Mouse (Mus musculus): ENCODE measurements around the gene Zfp710.

Gene Zfp710

GRCm38 (mm10) chr7:80078792-80079301 lies 54.2 kb downstream of the Zfp710 start:
- peak; percentile 53 for DNase-seq (ENCODE audit: extremely low spot score)

GRCm38 (mm10) chr7:80081586-80082554 lies 57.3 kb downstream of the Zfp710 start:
- DNase-seq (ENCODE audit: extremely low spot score): no peak

- peak; percentile 65 for DNase-seq (ENCODE audit: extremely low spot score)
Observed at GRCm38 (mm10) chr7:80084484-80084931, 59.9 kb downstream of the Zfp710 start.

- DNase-seq (ENCODE audit: extremely low spot score): no peak
Observed at GRCm38 (mm10) chr7:80085970-80086715, 61.5 kb downstream of the Zfp710 start.

GRCm38 (mm10) chr7:80088191-80088590 lies 63.6 kb downstream of the Zfp710 start:
- no peak for DNase-seq (ENCODE audit: extremely low spot score)

GRCm38 (mm10) chr7:80090191-80091003 lies 65.8 kb downstream of the Zfp710 start:
- no peak for DNase-seq (ENCODE audit: extremely low spot score)

GRCm38 (mm10) chr7:80091004-80091865 lies 66.6 kb downstream of the Zfp710 start:
- DNase-seq (ENCODE audit: extremely low spot score): no peak

- DNase-seq (ENCODE audit: extremely low spot score): no peak
Observed at GRCm38 (mm10) chr7:80091866-80092210, 67.2 kb downstream of the Zfp710 start.

GRCm38 (mm10) chr7:80092351-80093046 lies 67.9 kb downstream of the Zfp710 start:
- no peak for DNase-seq (ENCODE audit: extremely low spot score)

- DNase-seq (ENCODE audit: extremely low spot score): no peak
Observed at GRCm38 (mm10) chr7:80094481-80094880, 69.9 kb downstream of the Zfp710 start.

GRCm38 (mm10) chr7:80095598-80096309 lies 71.1 kb downstream of the Zfp710 start:
- DNase-seq (ENCODE audit: extremely low spot score): no peak

GRCm38 (mm10) chr7:80098389-80098976 lies 73.9 kb downstream of the Zfp710 start:
- DNase-seq (ENCODE audit: extremely low spot score): no peak

GRCm38 (mm10) chr7:80103335-80103734 lies 78.7 kb downstream of the Zfp710 start:
- no peak for DNase-seq (ENCODE audit: extremely low spot score)

- no peak for DNase-seq (ENCODE audit: extremely low spot score)
Observed at GRCm38 (mm10) chr7:80105637-80106390, 81.2 kb downstream of the Zfp710 start.

GRCm38 (mm10) chr7:80106441-80106840 lies 81.8 kb downstream of the Zfp710 start:
- no peak for DNase-seq (ENCODE audit: extremely low spot score)

- no peak for DNase-seq (ENCODE audit: extremely low spot score)
Observed at GRCm38 (mm10) chr7:80111066-80112045, 86.7 kb downstream of the Zfp710 start.

- peak; percentile 48 for DNase-seq (ENCODE audit: extremely low spot score)
Observed at GRCm38 (mm10) chr7:80113989-80114388, 89.4 kb downstream of the Zfp710 start.

Data from embryo, embryonic 9.5 days (tissue).